Mouse (Mus musculus) adrenal gland (tissue): ENCODE measurements around the gene Hagh.

Experiments used
- intact Hi-C: fragments of 180-260 bp; cut with DNase I; formaldehyde crosslinking; loops from one replicate; pipeline ENCODE4 v1.15.1; 2025

Gene Hagh

DNA sequence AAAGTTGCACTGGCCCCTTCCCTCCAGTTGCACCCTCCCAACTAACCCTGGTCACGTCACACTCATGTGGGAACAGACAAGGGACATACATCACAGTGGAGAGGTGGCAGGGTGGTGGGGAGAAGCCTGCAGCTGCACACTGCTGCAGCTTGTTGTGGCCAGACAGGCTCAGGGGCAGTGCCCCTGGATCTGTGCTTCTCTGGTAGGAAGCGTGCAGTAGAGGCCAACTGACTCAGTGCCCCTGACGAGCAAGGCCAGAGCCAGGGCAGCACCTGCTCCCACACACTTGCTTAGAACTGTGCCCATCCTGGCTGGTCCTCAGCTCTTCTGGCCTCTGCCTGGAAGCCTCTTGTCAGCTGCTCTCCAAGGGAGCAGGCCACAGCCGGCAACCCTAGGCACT, 57.7 kb downstream of the Hagh start:
- intact Hi-C loops = loop anchor here (5.0 kb wide), 1 partner anchor 35 kb away; no protein-coding TSS in a partner anchor

DNA sequence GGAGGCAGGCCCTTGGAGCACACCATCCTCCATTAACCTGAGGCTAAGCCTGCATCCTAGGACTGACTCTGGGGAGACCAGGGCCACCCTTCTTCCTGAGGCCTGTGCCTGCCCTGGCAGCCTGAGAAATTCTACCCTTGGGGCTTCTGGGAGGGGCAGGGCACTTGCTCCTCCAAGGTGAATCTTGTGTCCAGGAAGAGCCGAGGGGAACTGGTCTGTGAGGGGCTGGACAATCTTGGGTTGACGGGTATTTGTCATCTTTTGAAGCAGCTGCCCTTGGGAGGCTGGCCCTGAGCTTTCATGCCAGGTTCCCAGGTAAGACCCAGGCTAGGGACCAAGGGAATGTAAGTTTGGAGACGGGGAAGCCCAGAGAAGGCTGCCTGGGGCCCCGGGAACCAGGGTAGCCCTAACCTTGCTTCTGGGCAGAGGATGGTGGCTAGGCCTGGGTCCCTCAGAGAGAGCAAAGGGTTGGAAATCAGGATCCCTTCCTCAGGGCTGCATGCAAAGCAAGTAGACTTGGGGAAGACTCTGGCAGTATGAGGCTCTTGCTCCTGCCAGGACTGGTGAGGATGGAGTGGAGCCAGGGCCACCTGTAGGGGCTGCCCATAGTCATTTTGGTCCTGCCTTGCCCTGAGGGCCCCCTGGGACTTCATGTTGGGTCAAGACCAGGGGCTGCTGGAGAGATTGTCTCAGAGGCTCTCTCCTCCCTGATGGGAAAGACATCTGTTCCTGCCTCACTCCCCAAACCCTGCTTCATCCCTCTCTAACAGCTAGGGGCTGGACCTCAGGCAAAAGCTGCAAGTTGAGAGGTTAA, 58.3 kb downstream of the Hagh start:
- intact Hi-C loops = loop anchor here (5.0 kb wide), 1 partner anchor 34 kb away; no protein-coding TSS in a partner anchor

DNA sequence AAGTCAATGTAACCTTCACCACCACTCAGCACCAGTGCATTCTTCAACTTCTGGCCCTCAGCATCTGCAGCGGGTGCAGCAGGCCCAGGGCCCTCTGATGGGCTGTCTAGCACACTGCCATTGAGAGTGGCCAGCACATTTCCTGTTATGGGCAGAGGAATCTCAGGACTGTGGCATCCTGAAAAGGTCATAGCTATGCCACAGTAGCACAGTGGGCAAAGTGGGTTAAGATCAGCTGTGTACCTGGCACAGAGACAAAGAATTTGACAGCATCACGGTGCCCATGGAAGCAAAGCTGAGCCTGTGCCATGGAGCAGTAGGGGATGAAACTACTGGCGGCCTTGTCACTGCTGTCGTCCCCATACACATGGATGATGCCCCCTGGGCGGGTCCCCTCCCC, 59.2 kb downstream of the Hagh start:
- intact Hi-C loops = loop anchor here (5.0 kb wide), 1 partner anchor 33 kb away; no protein-coding TSS in a partner anchor

DNA sequence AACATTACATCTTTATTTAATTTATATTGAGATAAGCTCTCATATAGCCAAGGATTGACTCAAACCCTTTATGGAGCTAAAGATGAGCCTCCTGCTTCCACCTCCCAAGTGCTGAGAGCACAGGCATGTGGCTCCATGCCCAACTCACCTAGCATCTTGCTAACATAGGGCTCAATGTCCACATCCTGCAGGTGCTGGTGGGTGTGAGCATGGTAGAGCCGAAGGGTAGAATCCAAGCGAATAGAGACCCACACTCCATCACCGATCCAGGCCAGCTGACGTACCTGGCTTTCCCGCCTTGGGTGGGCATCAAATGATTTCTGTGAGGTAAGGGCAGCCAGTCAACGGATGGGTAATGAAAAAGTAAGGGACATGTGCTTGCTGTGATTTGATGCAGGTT, 60.1 kb downstream of the Hagh start:
- intact Hi-C loops = no loop called here

DNA sequence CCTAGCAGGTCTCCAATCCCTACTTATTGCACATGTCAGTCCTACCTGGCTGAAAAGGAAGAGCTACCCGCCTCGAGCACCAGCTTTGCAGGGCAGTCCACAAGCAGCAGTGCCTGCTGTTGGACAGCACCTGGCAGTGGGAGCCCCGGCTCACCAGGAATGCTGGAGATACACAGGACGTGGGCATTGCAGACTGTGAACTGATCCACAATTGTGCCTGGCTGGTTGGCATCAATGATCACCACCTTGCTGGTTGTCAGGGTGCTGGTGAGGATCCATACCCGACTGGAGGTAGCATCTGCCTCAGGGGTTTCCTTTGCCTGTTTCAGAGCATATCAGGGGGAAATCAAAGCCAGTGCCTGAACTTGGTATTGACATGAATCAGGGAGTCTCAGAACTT, 62.2 kb downstream of the Hagh start:
- intact Hi-C loops = no loop called here

DNA sequence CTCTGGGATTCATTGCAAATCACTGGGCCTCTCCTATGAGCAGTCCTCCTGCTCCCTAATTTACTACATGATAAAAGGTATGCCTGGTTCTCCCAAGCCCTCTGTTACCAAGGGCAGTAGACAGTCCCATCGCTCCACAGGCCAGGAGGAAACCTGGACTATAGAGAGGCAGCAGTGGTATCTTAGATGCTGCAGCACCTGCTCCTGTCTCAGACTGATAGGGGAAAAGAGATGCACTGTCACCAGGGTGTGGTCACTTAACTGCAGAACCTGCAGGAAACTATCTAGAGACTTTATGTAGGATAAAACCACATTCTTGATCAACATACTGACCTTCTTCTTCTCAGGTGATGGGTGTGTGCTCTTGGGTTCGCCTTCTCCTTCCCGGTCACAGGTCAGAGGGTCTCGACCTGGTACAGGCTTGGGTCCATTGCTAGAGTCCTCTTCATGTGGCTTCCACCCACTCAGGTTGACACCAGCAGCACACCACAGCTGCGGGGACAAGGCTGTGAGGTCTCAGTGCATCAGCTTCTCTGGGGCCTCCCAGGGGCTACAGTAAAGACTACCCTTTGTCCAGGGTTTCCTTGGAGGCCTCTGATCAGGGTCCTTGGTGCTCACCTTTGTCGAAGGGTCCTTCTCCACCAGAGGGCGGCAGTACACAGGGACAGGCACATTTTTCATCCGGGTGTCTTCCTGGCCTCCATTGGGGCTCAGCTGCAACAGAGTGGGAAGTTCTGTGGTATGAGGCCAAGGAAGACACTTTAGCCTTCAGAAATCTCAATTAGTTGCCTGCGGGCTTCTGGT, 62.9 kb downstream of the Hagh start:
- intact Hi-C loops = no loop called here

DNA sequence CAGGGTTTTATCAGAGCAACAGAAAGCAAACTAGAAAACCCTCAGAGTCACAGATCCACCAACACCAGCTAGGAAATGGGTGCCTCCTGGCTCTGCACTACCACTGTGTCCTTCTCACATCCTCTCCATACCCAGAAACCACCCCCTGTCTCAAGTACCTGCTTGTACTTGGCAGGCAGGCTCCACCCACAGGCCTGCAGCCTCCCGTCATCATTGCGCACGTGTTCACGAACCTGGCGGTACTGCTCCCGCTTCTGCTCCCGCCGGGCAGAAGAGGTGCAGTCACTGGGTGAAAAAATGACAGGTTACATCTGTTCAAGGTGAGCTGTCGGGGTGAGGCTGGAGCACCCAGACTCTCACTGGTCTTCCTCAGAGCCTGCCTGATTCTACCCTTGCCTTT, 63.8 kb downstream of the Hagh start:
- intact Hi-C loops = no loop called here

DNA sequence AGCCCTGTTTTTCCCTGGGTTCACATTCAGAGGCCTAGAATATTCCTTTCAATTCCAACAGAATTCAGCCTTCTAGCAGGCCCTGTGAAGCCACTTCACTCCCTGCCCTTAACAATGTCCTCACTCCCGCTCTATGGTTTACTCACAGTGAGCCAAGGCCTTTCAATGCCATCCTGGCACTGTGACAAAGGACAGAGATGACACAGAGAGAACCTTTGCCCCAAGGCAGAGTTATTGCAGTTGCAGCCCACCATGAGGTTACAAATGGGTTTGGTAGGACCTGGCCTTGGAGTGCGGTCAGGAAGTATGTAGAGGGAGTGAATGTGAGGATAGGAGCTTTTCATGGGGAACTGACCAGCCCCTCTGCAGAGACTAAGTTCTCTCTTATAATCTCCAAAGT, 67.6 kb downstream of the Hagh start:
- intact Hi-C loops = no loop called here

DNA sequence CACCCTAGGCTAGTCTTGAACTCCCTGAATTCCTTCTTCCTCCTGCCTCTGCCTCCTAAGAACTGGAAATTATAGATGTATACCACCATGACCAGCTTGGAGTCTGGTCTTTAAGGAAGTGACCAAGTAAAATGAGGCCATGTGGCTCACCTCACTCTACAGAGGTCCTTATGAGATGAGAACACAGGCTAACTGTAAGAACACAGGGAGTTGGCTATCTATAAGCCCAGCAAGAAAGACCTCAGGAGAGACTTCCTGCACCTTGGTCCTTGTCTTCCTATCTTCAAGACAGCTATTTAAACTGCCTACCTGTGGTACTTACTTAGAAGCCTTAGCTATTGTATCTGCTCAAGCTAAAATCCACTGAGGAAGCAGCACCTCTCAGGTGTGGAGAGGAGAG, 74.0 kb downstream of the Hagh start:
- intact Hi-C loops = no loop called here
